Mouse (Mus musculus) neural tube, embryonic 14.5 days (tissue): Measurements from ENCODE around the gene Rab29. TPM values are rescaled to one million over a fixed set of nuclear protein-coding genes. Genes with fewer than 3 reads are reported as not detected.

Source experiments
- ATAC-seq: fragments of 200-750 bp; cut with Nextera tagmentation; 2 replicates; pipeline ENCODE4 v1.8.0; 2017; ENCODE audit warnings: low read depth, mild to moderate bottlenecking, moderate TSS enrichment, moderate library complexity
- H3K27ac ChIP-seq: fragments of 300-500 bp; sonication (generic); 2 replicates; pipeline ENCODE4 v1.5.1; 2014; ENCODE audit warnings: low read depth, mild to moderate bottlenecking, control low read depth, low read length, moderate library complexity, mixed read lengths
- H3K27me3 ChIP-seq: fragments of 300-500 bp; sonication (generic); 2 replicates; pipeline ENCODE4 v1.6.1; 2014; ENCODE audit warnings: low read length; ENCODE audit not compliant: control insufficient read depth, insufficient read depth
- H3K36me3 ChIP-seq: fragments of 300-500 bp; sonication (generic); 2 replicates; pipeline ENCODE4 v1.6.1; 2014; ENCODE audit warnings: low read length, mixed read lengths; ENCODE audit not compliant: control insufficient read depth, insufficient read depth
- H3K4me1 ChIP-seq: fragments of 300-500 bp; sonication (generic); 2 replicates; pipeline ENCODE4 v1.6.1; 2014; ENCODE audit warnings: low read length; ENCODE audit not compliant: control insufficient read depth, insufficient read depth
- H3K4me2 ChIP-seq: fragments of 300-500 bp; sonication (generic); 2 replicates; pipeline ENCODE4 v1.6.1; 2014; ENCODE audit warnings: mild to moderate bottlenecking, low read depth, low read length, control low read depth
- H3K4me3 ChIP-seq: fragments of 300-500 bp; sonication (generic); 2 replicates; pipeline ENCODE4 v1.5.1; 2014; ENCODE audit warnings: low read depth, low read length, control low read depth, mixed read lengths
- H3K9ac ChIP-seq: fragments of 300-500 bp; sonication (generic); replicated peaks from 2 replicates; pipeline ENCODE4 v1.6.1; 2014; ENCODE audit warnings: low read depth, mild to moderate bottlenecking, control low read depth, low read length, mixed read lengths
- H3K9me3 ChIP-seq: fragments of 300-500 bp; sonication (generic); 2 replicates; pipeline ENCODE4 v1.6.1; 2016; ENCODE audit warnings: low read length; ENCODE audit not compliant: control insufficient read depth
- whole genome bisulfite sequencing: fragments of 180-500 bp; shearing (Covaris S2); extraction: QIAGEN DNeasy Blood & Tissue Kit; methylation state at CpG from one replicate; pipeline ENCODE4 v1.1.7; 2014; 5-methylcytosine and 5-hydroxymethylcytosine counted together
- polyA plus RNA-seq: library from polyadenylated mRNA; unstranded; fragments of >200 nt; fragmentation: Nextera tagmentation; extraction: Ambion mirVana; gene quantifications from 2 replicates; pipeline ENCODE4 v1.2.1, GENCODE M21; 2014

Rab29 gene
- polyA plus RNA-seq, 1 experiment from 2014 or later, result 3.3 TPM

GRCm38 (mm10) chr1:131843758-131844157, 23.3 kb upstream of the Rab29 start:
- no peak for ATAC-seq
- H3K4me3 ChIP-seq, result no peak overlapping the region
- H3K27ac ChIP-seq, result no peak overlapping the region
- H3K4me2 ChIP-seq, result no peak overlapping the region
- H3K27me3 ChIP-seq, result no peaks in the 10 kb centered on the region
- H3K9ac ChIP-seq, result no peak overlapping the region
- WGBS, result 94% methylated on average over 10 of the region's 10 CpGs
- peaks cover 27% of the 10 kb centered on the region for H3K36me3 ChIP-seq
- no peaks in the 10 kb centered on the region for H3K9me3 ChIP-seq
- H3K4me1 ChIP-seq, result no peaks in the 10 kb centered on the region

DNA sequence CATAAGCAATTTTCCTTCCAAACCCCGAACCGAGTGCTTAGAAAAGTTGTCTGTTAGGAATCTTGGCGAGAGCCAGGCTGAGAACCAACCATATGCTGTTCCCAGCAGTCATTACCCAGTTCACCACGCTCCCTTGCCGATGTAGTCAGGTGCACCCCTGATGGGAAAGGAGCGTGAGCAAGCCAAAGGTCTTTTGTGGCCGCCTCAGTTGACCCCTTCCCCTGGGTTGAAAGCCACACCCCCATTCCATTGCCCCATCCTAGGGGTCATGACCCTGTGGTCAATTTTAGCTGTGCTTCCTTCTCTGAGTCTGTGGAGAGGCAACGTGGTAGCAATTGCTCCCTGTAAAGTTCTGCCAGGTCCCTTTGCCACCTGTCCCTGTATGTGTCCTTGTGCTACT, 22.1 kb upstream of the Rab29 start:
- WGBS, result 55% methylated on average over 8 of the region's 8 CpGs
- Histone ChIP-seq H3K4me2 (no peak overlapping the region), H3K9ac (no peak overlapping the region), H3K4me1 (no peaks in the 10 kb centered on the region), H3K27ac (no peak overlapping the region), H3K9me3 (no peaks in the 10 kb centered on the region), H3K36me3 (peaks cover 27% of the 10 kb centered on the region), H3K27me3 (no peaks in the 10 kb centered on the region), H3K4me3 (no peak overlapping the region)
- no peak for ATAC-seq

- no peak for ATAC-seq
- Histone ChIP-seq H3K27ac (no peak overlapping the region), H3K36me3 (peaks cover 22% of the 10 kb centered on the region), H3K4me1 (no peaks in the 10 kb centered on the region), H3K9me3 (no peaks in the 10 kb centered on the region), H3K4me2 (no peak overlapping the region), H3K9ac (no peak overlapping the region), H3K27me3 (no peaks in the 10 kb centered on the region), H3K4me3 (no peak overlapping the region)
- WGBS, result 81% methylated on average over 5 of the region's 5 CpGs
These were observed 20.8 kb upstream of the Rab29 start for GRCm38 (mm10) chr1:131846255-131846654.

- Histone ChIP-seq H3K27me3 (no peaks in the 10 kb centered on the region), H3K4me3 (no peak overlapping the region), H3K9ac (no peak overlapping the region), H3K4me2 (no peak overlapping the region), H3K9me3 (no peaks in the 10 kb centered on the region), H3K27ac (no peak overlapping the region), H3K4me1 (no peaks in the 10 kb centered on the region), H3K36me3 (no peaks in the 10 kb centered on the region)
- ATAC-seq, result no peak
- WGBS, result 84% methylated on average over 4 of the region's 4 CpGs
These were observed 5.2 kb upstream of the Rab29 start for GRCm38 (mm10) chr1:131861811-131862210.

DNA sequence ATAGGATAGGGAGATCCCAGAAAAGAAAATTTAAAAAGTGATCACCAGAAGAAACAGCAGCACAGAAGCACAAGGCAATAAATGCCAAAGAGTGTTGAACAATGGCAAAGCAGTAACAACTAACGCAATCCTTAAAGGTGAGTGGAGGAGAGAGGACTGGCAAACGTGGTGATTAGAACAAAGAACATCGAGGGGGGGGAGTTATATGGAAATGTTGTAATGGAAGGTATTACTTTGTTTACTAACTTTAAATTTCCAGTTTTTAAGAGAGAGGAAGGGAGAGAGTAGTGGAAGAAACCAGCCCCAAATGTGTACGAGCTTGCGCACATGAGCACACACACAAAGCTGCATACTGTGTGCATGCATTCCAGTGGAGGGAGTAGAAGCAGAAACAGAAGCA, 1.4 kb upstream of the Rab29 start:
- Histone ChIP-seq H3K9ac (no peak overlapping the region), H3K27ac (no peak overlapping the region), H3K4me2 (no peak overlapping the region), H3K4me1 (peaks cover 4% of the 10 kb centered on the region; the same call in 1 of the 2 replicates), H3K9me3 (no peaks in the 10 kb centered on the region), H3K27me3 (no peaks in the 10 kb centered on the region), H3K36me3 (no peaks in the 10 kb centered on the region), H3K4me3 (no peak overlapping the region)
- no peak for ATAC-seq
- WGBS, result 75% methylated on average over 5 of the region's 5 CpGs

DNA sequence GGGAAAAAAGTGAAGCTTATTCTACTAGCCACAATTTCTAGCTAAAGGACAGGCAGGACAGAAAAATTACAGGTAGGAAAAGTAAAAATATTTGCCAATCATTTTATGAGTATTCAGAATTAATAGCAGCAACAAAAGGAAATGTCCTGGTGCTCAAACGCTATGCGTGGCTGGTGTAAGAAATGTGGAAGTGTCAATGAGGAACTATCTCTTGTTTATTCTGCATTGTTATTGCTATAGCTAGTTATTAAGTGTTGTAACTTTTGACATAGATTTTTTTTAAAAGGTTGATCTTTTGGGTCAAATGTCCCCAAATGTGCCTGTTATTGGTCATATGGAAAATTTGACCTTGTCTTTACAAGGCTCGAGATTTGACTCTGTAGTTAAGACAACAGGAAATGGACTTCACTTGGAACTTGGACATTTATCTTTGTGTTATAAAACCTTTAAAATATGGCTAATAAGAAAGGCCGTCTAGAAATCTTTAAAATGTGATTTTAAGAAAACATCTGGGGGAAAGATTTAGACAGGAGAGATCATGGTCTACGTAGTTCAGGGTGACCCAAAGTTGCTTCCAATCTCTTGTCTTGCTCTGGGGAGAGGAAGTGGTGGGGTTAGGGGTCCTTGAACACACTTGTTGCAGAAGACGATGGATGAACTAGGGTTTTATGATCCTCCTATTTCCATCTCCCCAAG, 572 bp upstream of the Rab29 start:
- Histone ChIP-seq H3K4me1 (peaks cover 4% of the 10 kb centered on the region; the same call in 1 of the 2 replicates), H3K4me3 (no peak overlapping the region), H3K9me3 (no peaks in the 10 kb centered on the region), H3K27ac (no peak overlapping the region), H3K9ac (no peak overlapping the region), H3K4me2 (no peak overlapping the region), H3K27me3 (no peaks in the 10 kb centered on the region), H3K36me3 (no peaks in the 10 kb centered on the region)
- WGBS, result 81% methylated on average over 6 of the region's 6 CpGs
- ATAC-seq, result peak; percentile 22; the same call in 1 of the 2 replicates

DNA sequence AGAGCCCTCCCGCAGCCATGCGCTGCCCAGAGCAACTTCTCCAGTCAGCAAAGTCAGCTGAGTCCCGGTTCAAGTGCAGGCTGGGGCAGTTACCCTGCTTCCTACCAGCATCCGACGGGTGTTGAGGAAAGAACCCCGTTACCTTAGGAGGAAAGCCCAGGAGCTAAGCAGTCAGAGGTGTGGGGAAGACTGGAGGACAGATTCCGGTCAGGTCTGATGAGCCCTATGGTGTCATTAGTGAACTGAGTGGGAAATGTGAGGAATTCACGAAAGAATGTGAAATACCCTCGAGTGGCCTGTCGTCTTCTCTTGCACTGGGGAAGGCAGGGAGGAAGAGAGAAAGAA, 894 bp downstream of the Rab29 start:
- H3K4me1 ChIP-seq, result peaks cover 4% of the 10 kb centered on the region; the same call in 1 of the 2 replicates
- peak overlapping the region; percentile 46 for H3K4me3 ChIP-seq
- H3K4me2 ChIP-seq, result peak overlapping the region; percentile 82
- ATAC-seq, result no peak
- no peaks in the 10 kb centered on the region for H3K9me3 ChIP-seq
- no peak overlapping the region for H3K9ac ChIP-seq
- 32% methylated on average over 10 of the region's 10 CpGs for WGBS
- no peak overlapping the region for H3K27ac ChIP-seq
- no peaks in the 10 kb centered on the region for H3K27me3 ChIP-seq
- H3K36me3 ChIP-seq, result no peaks in the 10 kb centered on the region

- H3K9me3 ChIP-seq, result no peaks in the 10 kb centered on the region
- H3K27me3 ChIP-seq, result no peaks in the 10 kb centered on the region
- H3K4me3 ChIP-seq, result no peak overlapping the region
- no peak overlapping the region for H3K9ac ChIP-seq
- H3K4me1 ChIP-seq, result peaks cover 4% of the 10 kb centered on the region; the same call in 1 of the 2 replicates
- 77% methylated on average over 2 of the region's 2 CpGs for WGBS
- no peak overlapping the region for H3K4me2 ChIP-seq
- no peak overlapping the region for H3K27ac ChIP-seq
- ATAC-seq, result no peak
- no peaks in the 10 kb centered on the region for H3K36me3 ChIP-seq
These were observed 2.5 kb downstream of the Rab29 start for GRCm38 (mm10) chr1:131869561-131869960.

DNA sequence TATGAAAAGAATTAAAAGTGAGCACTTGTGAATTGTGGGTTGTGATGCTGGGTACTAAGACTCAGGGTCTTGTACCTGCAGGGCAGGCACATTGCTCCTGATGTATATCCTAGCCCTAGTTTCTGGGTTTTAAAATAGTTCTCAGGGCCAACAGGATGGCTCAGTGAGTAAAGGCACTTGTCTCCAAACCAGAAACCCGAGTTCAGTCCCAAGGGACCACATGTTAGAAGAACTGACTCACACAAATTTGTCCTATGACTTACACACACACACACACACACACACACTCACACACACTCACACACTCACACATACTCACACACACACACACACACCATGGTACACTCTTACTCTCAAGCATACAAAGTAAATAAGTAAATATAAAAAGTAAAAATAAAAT, 5.8 kb downstream of the Rab29 start:
- H3K4me3 ChIP-seq, result no peak overlapping the region
- H3K4me1 ChIP-seq, result no peaks in the 10 kb centered on the region; the same call in 1 of the 2 replicates
- H3K4me2 ChIP-seq, result no peak overlapping the region
- H3K27ac ChIP-seq, result no peak overlapping the region
- H3K9ac ChIP-seq, result no peak overlapping the region
- no peaks in the 10 kb centered on the region for H3K9me3 ChIP-seq
- H3K36me3 ChIP-seq, result no peaks in the 10 kb centered on the region
- 62% methylated on average over 1 of the region's 1 CpGs for WGBS
- H3K27me3 ChIP-seq, result no peaks in the 10 kb centered on the region
- ATAC-seq, result no peak
